11 mouse cellular contexts compared by ENCODE assay signal in the genomic region with DNA sequence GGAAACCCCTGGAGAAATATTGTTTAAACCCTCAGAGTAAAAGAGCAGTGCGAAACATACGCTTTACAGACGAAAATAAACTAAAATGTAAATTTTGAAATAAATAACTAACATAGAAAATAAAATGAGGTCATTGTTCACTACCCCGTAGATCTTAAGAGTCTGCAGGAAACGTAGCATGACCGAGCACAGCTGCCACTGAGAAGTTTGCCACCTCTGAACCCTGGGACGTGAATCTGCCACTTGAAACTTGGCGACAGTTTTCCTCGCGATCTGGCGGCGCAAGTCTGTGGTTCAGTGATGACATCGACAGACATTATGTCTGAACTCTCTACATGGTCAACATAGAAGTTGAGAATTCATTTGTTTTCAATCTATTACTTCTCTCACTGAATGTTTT.
"Had no signal": no experiment of that assay in that cellular context is flagged by ENCODE, and none has a peak within 500 bp of the region (broad histone marks: within the 10 kb centered on the region; RNA-seq: fewer than 3 reads in every experiment).

No protein-coding gene starts in this region.

- H3K27ac ChIP-seq: limb, embryonic 15.5 days; liver, embryonic 12.5 days; midbrain, embryonic 13.5 days; stomach, embryonic 15.5 days had no signal

- H3K27me3 ChIP-seq: limb, embryonic 15.5 days; liver, embryonic 12.5 days; midbrain, embryonic 13.5 days; stomach, embryonic 15.5 days had no signal

- H3K36me3 ChIP-seq: liver, embryonic 12.5 days had no signal

- H3K9me3 ChIP-seq: limb, embryonic 15.5 days; liver, embryonic 12.5 days; midbrain, embryonic 13.5 days; stomach, embryonic 15.5 days had no signal

- DNase-seq: layer of hippocampus, postnatal 36 days; lung, embryonic 14.5 days; lung, postnatal 10 days; right cerebral cortex, postnatal 14 days; thymus, adult 2 months; thymus, postnatal 25 days had no signal

- H3K4me2 ChIP-seq: limb, embryonic 15.5 days; liver, embryonic 12.5 days; lung, embryonic 14.5 days; midbrain, embryonic 13.5 days; stomach, embryonic 15.5 days had no signal

- H3K9ac ChIP-seq: limb, embryonic 15.5 days; liver, embryonic 12.5 days; lung, embryonic 14.5 days; midbrain, embryonic 13.5 days; stomach, embryonic 15.5 days had no signal

- H3K4me3 ChIP-seq: limb, embryonic 15.5 days; liver, embryonic 12.5 days; midbrain, embryonic 13.5 days; stomach, embryonic 15.5 days had no signal

- ATAC-seq: intestine, embryonic 16.5 days; liver, embryonic 12.5 days; midbrain, embryonic 13.5 days had no signal

- H3K4me1 ChIP-seq: limb, embryonic 15.5 days; liver, embryonic 12.5 days; stomach, embryonic 15.5 days had no signal
